Mouse (Mus musculus): ENCODE data around the gene Ndufs1.

GRCm38 (mm10) chr1:63113274-63114135 is 63.1 kb downstream of the Ndufs1 start:
- TF ChIP-seq CTCF (IDR thresholded peaks at IDR 0.05; ENCODE audit: borderline replicate concordance, insufficient read depth, low read length) (no peak), POLR2A (IDR thresholded peaks at IDR 0.05; ENCODE audit: low read depth, low read length) (no peak)
